Mouse (Mus musculus): Measurements from ENCODE around the gene Tmem14a. TPM values are rescaled to one million over a fixed set of nuclear protein-coding genes. Genes with fewer than 3 reads are reported as not detected.

Gene Tmem14a
- polyA plus RNA-seq, 1 experiment from 2014 or later, result 8.7 TPM

- DNase-seq (ENCODE audit: low spot score), result no peak
- Histone ChIP-seq H3K9me3 (no peaks in the 10 kb centered on the region), H3K4me3 (no peak within 1 kb of the TSS), H3K27me3 (ENCODE audit: insufficient read depth, poor library complexity, severe bottlenecking) (no peaks in the 10 kb centered on the region), H3K36me3 (no peaks in the 10 kb centered on the region), H3K4me1 (no peaks in the 10 kb centered on the region), H3K27ac (no peak within 1 kb of the TSS)
- 70% methylated on average over 8 of the region's 8 CpGs for WGBS
Observed at GRCm38 (mm10) chr1:21239911-21240898, 21.8 kb downstream of the Tmem14a start, which contains the start of gene Gsta3. TSS of gene Gsta3 (plus strand) at chr1:21240589.

- WGBS, result 72% methylated on average over 1 of the region's 1 CpGs
- H3K36me3 ChIP-seq, result no peaks in the 10 kb centered on the region
- H3K27ac ChIP-seq, result no peak overlapping the region
- H3K27me3 ChIP-seq (ENCODE audit: insufficient read depth, poor library complexity, severe bottlenecking), result no peaks in the 10 kb centered on the region
- DNase-seq (ENCODE audit: low spot score), result no peak
- no peak overlapping the region for H3K4me3 ChIP-seq
- H3K9me3 ChIP-seq, result no peaks in the 10 kb centered on the region
- H3K4me1 ChIP-seq, result no peaks in the 10 kb centered on the region
Observed at GRCm38 (mm10) chr1:21241096-21241495, 22.7 kb downstream of the Tmem14a start.

- no peak for DNase-seq (ENCODE audit: low spot score)
- no peaks in the 10 kb centered on the region for H3K4me1 ChIP-seq
- no peaks in the 10 kb centered on the region for H3K9me3 ChIP-seq
- no peak overlapping the region for H3K27ac ChIP-seq
- WGBS, result 63% methylated on average over 4 of the region's 4 CpGs
- H3K4me3 ChIP-seq, result no peak overlapping the region
- no peaks in the 10 kb centered on the region for H3K36me3 ChIP-seq
- no peaks in the 10 kb centered on the region for H3K27me3 ChIP-seq (ENCODE audit: insufficient read depth, poor library complexity, severe bottlenecking)
Observed at GRCm38 (mm10) chr1:21244290-21244960, 26.1 kb downstream of the Tmem14a start.

GRCm38 (mm10) chr1:21246136-21246535 is 27.8 kb downstream of the Tmem14a start:
- no peak for DNase-seq (ENCODE audit: low spot score)
- H3K4me1 ChIP-seq, result no peaks in the 10 kb centered on the region
- H3K27ac ChIP-seq, result no peak overlapping the region
- WGBS, result 76% methylated on average over 3 of the region's 3 CpGs
- H3K36me3 ChIP-seq, result no peaks in the 10 kb centered on the region
- H3K27me3 ChIP-seq (ENCODE audit: insufficient read depth, poor library complexity, severe bottlenecking), result no peaks in the 10 kb centered on the region
- no peaks in the 10 kb centered on the region for H3K9me3 ChIP-seq
- H3K4me3 ChIP-seq, result no peak overlapping the region

GRCm38 (mm10) chr1:21247896-21248295 is 29.5 kb downstream of the Tmem14a start:
- H3K9me3 ChIP-seq, result no peaks in the 10 kb centered on the region

GRCm38 (mm10) chr1:21248560-21249390 is 30.4 kb downstream of the Tmem14a start:
- Histone ChIP-seq H3K9me3 (no peaks in the 10 kb centered on the region), H3K27ac (no peak overlapping the region), H3K4me3 (no peak overlapping the region), H3K36me3 (no peaks in the 10 kb centered on the region), H3K4me1 (no peaks in the 10 kb centered on the region), H3K27me3 (ENCODE audit: insufficient read depth, poor library complexity, severe bottlenecking) (no peaks in the 10 kb centered on the region)
- WGBS, result 73% methylated on average over 9 of the region's 9 CpGs
- DNase-seq (ENCODE audit: low spot score), result no peak

More at GRCm38 (mm10) chr1:21247896-21248295, 29.5 kb downstream of the Tmem14a start:
- Histone ChIP-seq H3K4me1 (no peaks in the 10 kb centered on the region), H3K27me3 (ENCODE audit: insufficient read depth, poor library complexity, severe bottlenecking) (no peaks in the 10 kb centered on the region), H3K36me3 (no peaks in the 10 kb centered on the region), H3K27ac (no peak overlapping the region), H3K4me3 (no peak overlapping the region)
- DNase-seq (ENCODE audit: low spot score), result no peak

- H3K9me3 ChIP-seq, result no peaks in the 10 kb centered on the region
- no peak for DNase-seq (ENCODE audit: low spot score)
- H3K36me3 ChIP-seq, result no peaks in the 10 kb centered on the region
- WGBS, result 80% methylated on average over 6 of the region's 6 CpGs
- H3K27ac ChIP-seq, result no peak overlapping the region
- no peak overlapping the region for H3K4me3 ChIP-seq
- H3K27me3 ChIP-seq (ENCODE audit: insufficient read depth, poor library complexity, severe bottlenecking), result no peaks in the 10 kb centered on the region
- no peaks in the 10 kb centered on the region for H3K4me1 ChIP-seq
Observed at GRCm38 (mm10) chr1:21251661-21252060, 33.3 kb downstream of the Tmem14a start.

- no peaks in the 10 kb centered on the region for H3K4me1 ChIP-seq
- no peaks in the 10 kb centered on the region for H3K9me3 ChIP-seq
- no peaks in the 10 kb centered on the region for H3K36me3 ChIP-seq
- H3K27ac ChIP-seq, result no peak overlapping the region
- no peaks in the 10 kb centered on the region for H3K27me3 ChIP-seq (ENCODE audit: insufficient read depth, poor library complexity, severe bottlenecking)
- no peak for DNase-seq (ENCODE audit: low spot score)
- 75% methylated on average over 10 of the region's 10 CpGs for WGBS
- H3K4me3 ChIP-seq, result no peak overlapping the region
Observed at GRCm38 (mm10) chr1:21252566-21253302, 34.4 kb downstream of the Tmem14a start.

- no peaks in the 10 kb centered on the region for H3K4me1 ChIP-seq
- WGBS, result 77% methylated on average over 1 of the region's 1 CpGs
- no peak for DNase-seq (ENCODE audit: low spot score)
Observed at GRCm38 (mm10) chr1:21253303-21253650, 34.9 kb downstream of the Tmem14a start.

GRCm38 (mm10) chr1:21253856-21254255 is 35.5 kb downstream of the Tmem14a start:
- no peaks in the 10 kb centered on the region for H3K36me3 ChIP-seq
- no peak overlapping the region for H3K4me3 ChIP-seq
- no peak overlapping the region for H3K27ac ChIP-seq
- no peaks in the 10 kb centered on the region for H3K4me1 ChIP-seq
- H3K27me3 ChIP-seq (ENCODE audit: insufficient read depth, poor library complexity, severe bottlenecking), result no peaks in the 10 kb centered on the region
- DNase-seq (ENCODE audit: low spot score), result no peak
- H3K9me3 ChIP-seq, result no peaks in the 10 kb centered on the region
- WGBS, result 70% methylated on average over 4 of the region's 4 CpGs

More at GRCm38 (mm10) chr1:21253303-21253650, 34.9 kb downstream of the Tmem14a start:
- no peak overlapping the region for H3K27ac ChIP-seq
- H3K9me3 ChIP-seq, result no peaks in the 10 kb centered on the region
- H3K27me3 ChIP-seq (ENCODE audit: insufficient read depth, poor library complexity, severe bottlenecking), result no peaks in the 10 kb centered on the region
- no peak overlapping the region for H3K4me3 ChIP-seq
- no peaks in the 10 kb centered on the region for H3K36me3 ChIP-seq

- WGBS, result 85% methylated on average over 7 of the region's 7 CpGs
- H3K36me3 ChIP-seq, result no peaks in the 10 kb centered on the region
- no peaks in the 10 kb centered on the region for H3K9me3 ChIP-seq
- no peak overlapping the region for H3K27ac ChIP-seq
- H3K4me3 ChIP-seq, result no peak overlapping the region
- no peaks in the 10 kb centered on the region for H3K4me1 ChIP-seq
- no peaks in the 10 kb centered on the region for H3K27me3 ChIP-seq (ENCODE audit: insufficient read depth, poor library complexity, severe bottlenecking)
- no peak for DNase-seq (ENCODE audit: low spot score)
Observed at GRCm38 (mm10) chr1:21255625-21256345, 37.4 kb downstream of the Tmem14a start.

- H3K27me3 ChIP-seq (ENCODE audit: insufficient read depth, poor library complexity, severe bottlenecking), result no peaks in the 10 kb centered on the region
- no peak for DNase-seq (ENCODE audit: low spot score)
- no peaks in the 10 kb centered on the region for H3K4me1 ChIP-seq
- H3K36me3 ChIP-seq, result no peaks in the 10 kb centered on the region
- no peak overlapping the region for H3K4me3 ChIP-seq
- H3K9me3 ChIP-seq, result no peaks in the 10 kb centered on the region
- H3K27ac ChIP-seq, result no peak overlapping the region
- 70% methylated on average over 3 of the region's 3 CpGs for WGBS
Observed at GRCm38 (mm10) chr1:21256391-21256790, 38.0 kb downstream of the Tmem14a start.

All from heart, embryonic 10.5 days (tissue).